Mouse (Mus musculus) C2C12 (cell line): ENCODE results near the gene Usp8.

Source experiments
- CEBPB ChIP-seq: IDR thresholded peaks from one replicate; pipeline ENCODE4 v1.6.1; 2011; ENCODE audit warnings: low read depth, mild to moderate bottlenecking, control low read depth, moderate library complexity
- CTCF ChIP-seq: IDR thresholded peaks from one replicate; pipeline ENCODE4 v1.5.1; 2011; ENCODE audit not compliant: control insufficient read depth, insufficient read depth, insufficient read length
- MYOD1 ChIP-seq: IDR thresholded peaks from one replicate; pipeline ENCODE4 v1.6.1; 2011; ENCODE audit warnings: low read depth; ENCODE audit not compliant: control insufficient read depth, insufficient read length
- MYOG ChIP-seq: IDR thresholded peaks from one replicate; pipeline ENCODE4 v1.6.1; 2011; ENCODE audit not compliant: control insufficient read depth, insufficient read length; ENCODE audit errors: extremely low read depth
- USF1 ChIP-seq: IDR thresholded peaks from one replicate; pipeline ENCODE4 v1.6.1; 2011; ENCODE audit warnings: low read depth, mild to moderate bottlenecking, control low read depth, moderate library complexity

GRCm38 (mm10) chr2:126735339-126736073 is 28.4 kb downstream of the Usp8 start:
- no peak for TF ChIP-seq CTCF
- TF ChIP-seq USF1, result no peak
- TF ChIP-seq CEBPB, result no peak
- TF ChIP-seq MYOG, result no peak
- TF ChIP-seq MYOD1, result no peak
